Mouse (Mus musculus) limb, embryonic 12.5 days (tissue): ENCODE results near the gene Tmem266. TPM values are rescaled to one million over a fixed set of nuclear protein-coding genes. Genes with fewer than 3 reads are reported as not detected.

Source experiments
- ATAC-seq: fragments of 200-750 bp; cut with Nextera tagmentation; 2 replicates; pipeline ENCODE4 v1.8.0; 2017; ENCODE audit warnings: low read depth, moderate TSS enrichment; ENCODE audit not compliant: insufficient number of reproducible peaks, insufficient read depth, low FRiP score, low TSS enrichment
- H3K27ac ChIP-seq: fragments of 300-500 bp; sonication (generic); 2 replicates; pipeline ENCODE4 v1.5.1; 2016; ENCODE audit warnings: mild to moderate bottlenecking, moderate library complexity
- H3K27me3 ChIP-seq: fragments of 300-500 bp; sonication (generic); 2 replicates; pipeline ENCODE4 v1.6.1; 2016; ENCODE audit warnings: mild to moderate bottlenecking, moderate library complexity
- H3K36me3 ChIP-seq: fragments of 300-500 bp; sonication (generic); 2 replicates; pipeline ENCODE4 v1.6.1; 2016; ENCODE audit warnings: mild to moderate bottlenecking, moderate library complexity
- H3K4me1 ChIP-seq: fragments of 300-500 bp; sonication (generic); replicated peaks from 2 replicates; pipeline ENCODE4 v1.6.1; 2016
- H3K4me2 ChIP-seq: fragments of 300-500 bp; sonication (generic); 2 replicates; pipeline ENCODE4 v1.6.1; 2016; ENCODE audit warnings: mild to moderate bottlenecking, moderate library complexity
- H3K4me3 ChIP-seq: fragments of 300-500 bp; sonication (generic); replicated peaks from 2 replicates; pipeline ENCODE4 v1.5.1; 2016; ENCODE audit warnings: mild to moderate bottlenecking
- H3K9ac ChIP-seq: fragments of 300-500 bp; sonication (generic); replicated peaks from 2 replicates; pipeline ENCODE4 v1.6.1; 2016; ENCODE audit warnings: mild to moderate bottlenecking, moderate library complexity
- H3K9me3 ChIP-seq: fragments of 300-500 bp; sonication (generic); 2 replicates; pipeline ENCODE4 v1.6.1; 2016; ENCODE audit warnings: mild to moderate bottlenecking, moderate library complexity
- WGBS: fragments of 180-500 bp; shearing (Covaris S2); methylation state at CpG from one replicate; pipeline ENCODE4 v1.1.7; 2016; 5-methylcytosine and 5-hydroxymethylcytosine counted together
- polyA plus RNA-seq: library from polyadenylated mRNA; unstranded; fragments of >200 nt; fragmentation: Nextera tagmentation; extraction: Ambion mirVana; gene quantifications from 2 replicates; pipeline ENCODE4 v1.2.1, GENCODE M21; 2016

The Tmem266 gene
- polyA plus RNA-seq, 1 experiment from 2014 or later, result 1.1 TPM

DNA sequence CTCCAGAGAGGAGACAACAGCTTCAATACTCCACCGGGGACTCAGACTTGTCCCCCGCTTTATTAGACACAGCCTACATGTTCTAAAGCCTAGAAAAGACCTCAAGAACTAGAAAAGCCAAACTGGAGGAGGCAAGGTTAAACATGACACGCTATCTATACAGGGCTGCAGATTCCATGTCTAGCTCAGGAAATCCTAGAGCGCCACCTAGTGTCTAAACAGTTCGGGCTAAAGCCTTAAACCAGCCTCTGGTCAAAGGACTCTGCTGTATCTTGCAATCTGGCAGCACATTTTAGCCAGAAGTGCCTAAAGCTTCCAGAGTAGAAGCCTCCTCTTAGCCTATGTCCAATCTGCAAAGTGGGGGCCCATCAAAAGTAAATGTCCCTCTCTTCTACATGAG is 15.2 kb upstream of the Tmem266 start:
- 0 out of 2 replicates have a peak, but pooled peaks cover 2% of the 10 kb centered on the region for H3K27me3 ChIP-seq
- no peaks in the 10 kb centered on the region for H3K36me3 ChIP-seq
- H3K9me3 ChIP-seq, result no peaks in the 10 kb centered on the region
- H3K4me1 ChIP-seq, result no peaks in the 10 kb centered on the region
- no peak overlapping the region for H3K4me2 ChIP-seq
- 5% methylated on average over 5 of the region's 5 CpGs for WGBS
- H3K27ac ChIP-seq, result no peak overlapping the region
- no peak; the same call in 1 of the 2 replicates for ATAC-seq
- H3K4me3 ChIP-seq, result no peak overlapping the region
- no peak overlapping the region for H3K9ac ChIP-seq

DNA sequence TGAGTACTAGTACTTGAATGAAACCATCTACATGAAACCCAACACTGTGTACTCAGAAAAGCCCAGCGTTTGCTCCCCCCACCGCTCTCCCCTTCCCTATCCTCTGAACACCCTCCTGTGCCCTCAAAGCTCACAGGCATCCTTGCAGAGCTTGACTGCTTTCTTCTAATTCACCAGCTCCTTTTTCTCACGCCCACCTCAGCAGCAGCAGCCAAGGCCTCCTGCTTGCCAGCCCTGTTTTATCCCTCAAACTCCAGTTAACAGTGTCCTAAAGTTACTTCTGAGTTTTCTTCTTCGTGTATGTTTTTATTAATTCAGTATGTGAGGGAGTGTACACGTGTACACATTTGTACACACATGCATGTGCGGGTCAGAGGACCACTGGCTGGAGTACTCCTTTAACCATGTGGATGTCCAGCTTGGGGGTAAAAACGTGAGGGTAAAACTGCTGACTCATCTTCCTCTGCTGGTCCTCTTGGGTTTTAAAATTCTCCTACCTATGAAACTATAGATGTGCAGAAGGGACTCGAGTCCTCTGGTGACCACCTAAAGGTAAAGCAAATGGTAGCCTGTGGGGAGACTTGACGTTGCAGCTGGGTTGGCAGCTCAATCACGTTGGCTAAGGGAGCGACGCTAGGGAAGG is 13.0 kb upstream of the Tmem266 start:
- Histone ChIP-seq H3K9ac (no peak overlapping the region), H3K36me3 (no peaks in the 10 kb centered on the region), H3K27me3 (0 out of 2 replicates have a peak, but pooled peaks cover 2% of the 10 kb centered on the region), H3K4me1 (no peaks in the 10 kb centered on the region), H3K9me3 (no peaks in the 10 kb centered on the region), H3K4me3 (no peak overlapping the region), H3K4me2 (no peak overlapping the region), H3K27ac (no peak overlapping the region)
- no peak for ATAC-seq
- WGBS, result 62% methylated on average over 12 of the region's 12 CpGs

DNA sequence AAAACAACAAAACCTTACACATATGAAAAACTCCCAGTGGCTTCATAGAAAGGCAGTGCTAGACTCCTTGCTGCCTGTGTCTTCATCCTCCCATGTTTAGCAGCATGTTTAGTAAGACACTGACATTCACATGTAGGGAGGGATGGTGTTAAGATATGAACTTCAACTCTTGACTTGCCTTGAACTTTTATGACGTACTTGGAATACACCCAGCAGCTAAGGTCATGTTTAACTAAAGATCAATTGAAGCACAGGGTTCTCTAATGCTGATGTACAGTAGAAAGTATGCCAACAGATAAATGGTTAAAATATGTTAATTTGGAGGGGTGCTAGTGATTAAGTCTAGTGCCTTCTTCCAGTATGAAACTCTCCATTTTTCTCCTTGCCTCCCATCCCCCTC is 4.1 kb upstream of the Tmem266 start:
- H3K36me3 ChIP-seq, result no peaks in the 10 kb centered on the region
- H3K9ac ChIP-seq, result no peak overlapping the region
- H3K4me1 ChIP-seq, result peaks cover 5% of the 10 kb centered on the region; the same call in 1 of the 2 replicates
- 72% methylated on average over 1 of the region's 1 CpGs for WGBS
- no peak overlapping the region for H3K4me2 ChIP-seq
- peaks cover 38% of the 10 kb centered on the region for H3K27me3 ChIP-seq
- no peak overlapping the region for H3K27ac ChIP-seq
- H3K4me3 ChIP-seq, result no peak overlapping the region
- no peaks in the 10 kb centered on the region for H3K9me3 ChIP-seq
- no peak for ATAC-seq

DNA sequence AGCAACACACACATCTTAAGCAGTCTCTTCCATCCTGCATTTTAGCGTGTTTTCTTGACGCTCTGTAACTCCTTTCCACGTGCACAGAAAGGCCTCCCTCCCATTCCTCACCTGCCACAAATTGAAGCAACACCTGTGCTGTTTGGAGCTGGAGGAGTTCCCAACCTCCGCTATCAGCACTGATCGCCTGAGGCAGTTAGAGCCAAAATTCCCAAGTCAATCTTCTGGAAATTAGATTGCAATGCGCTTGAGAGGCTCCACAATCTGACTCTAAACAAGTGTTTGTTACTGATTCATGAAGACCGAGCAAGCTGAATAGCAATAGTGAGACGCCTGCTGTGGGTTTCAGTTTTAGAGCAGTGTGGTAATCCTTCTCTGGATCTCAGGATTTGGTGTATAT is 2.6 kb upstream of the Tmem266 start:
- no peaks in the 10 kb centered on the region for H3K36me3 ChIP-seq
- H3K27ac ChIP-seq, result no peak overlapping the region
- H3K9me3 ChIP-seq, result no peaks in the 10 kb centered on the region
- no peak overlapping the region for H3K4me2 ChIP-seq
- no peak for ATAC-seq
- no peak overlapping the region for H3K4me3 ChIP-seq
- 56% methylated on average over 8 of the region's 8 CpGs for WGBS
- H3K9ac ChIP-seq, result no peak overlapping the region
- H3K27me3 ChIP-seq, result peaks cover 51% of the 10 kb centered on the region
- H3K4me1 ChIP-seq, result peaks cover 10% of the 10 kb centered on the region

DNA sequence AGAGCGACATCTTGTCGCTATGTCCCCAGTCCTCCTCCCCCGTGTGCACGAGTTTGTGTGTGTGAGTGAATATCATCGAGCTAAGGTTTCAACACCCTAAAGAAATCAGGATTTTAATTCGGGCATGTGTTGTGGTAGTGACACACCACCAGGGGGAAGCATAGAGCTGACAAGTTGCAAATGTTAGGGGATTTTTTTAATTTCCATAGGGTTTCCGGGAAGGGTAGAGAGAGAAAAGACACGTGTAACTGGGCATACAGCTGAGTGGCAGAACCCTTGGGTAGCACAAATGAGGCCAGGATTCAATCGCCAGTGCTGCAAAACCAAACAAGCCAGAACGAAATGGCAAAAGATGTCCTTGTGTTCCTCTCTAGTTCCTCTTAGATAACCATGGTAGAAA is 2.2 kb upstream of the Tmem266 start:
- H3K27me3 ChIP-seq, result peaks cover 56% of the 10 kb centered on the region
- WGBS, result 56% methylated on average over 10 of the region's 10 CpGs

DNA sequence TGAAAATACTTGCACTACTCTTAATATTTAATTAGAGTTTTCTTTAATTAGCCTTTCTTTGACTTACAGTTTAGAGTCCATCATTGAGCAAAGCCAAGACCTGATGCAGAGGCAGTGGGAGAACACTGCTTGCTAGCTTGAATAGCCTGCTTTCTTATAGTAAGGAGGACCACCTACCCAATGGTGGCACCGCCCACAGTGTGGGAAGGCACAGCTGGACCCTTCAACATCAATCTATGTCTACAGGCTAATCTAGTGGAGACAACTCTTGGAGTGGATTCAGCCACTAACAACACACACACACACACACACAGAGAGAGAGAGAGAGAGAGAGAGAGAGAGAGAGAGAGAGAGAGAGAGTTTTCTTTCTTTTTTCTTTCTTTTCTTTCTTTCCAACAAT is 1.7 kb upstream of the Tmem266 start:
- Histone ChIP-seq H3K36me3 (no peaks in the 10 kb centered on the region), H3K4me1 (peaks cover 10% of the 10 kb centered on the region), H3K4me2 (no peak overlapping the region), H3K9ac (no peak overlapping the region), H3K27me3 (peaks cover 58% of the 10 kb centered on the region), H3K9me3 (no peaks in the 10 kb centered on the region), H3K27ac (no peak overlapping the region), H3K4me3 (no peak overlapping the region)
- ATAC-seq, result no peak
- WGBS, result 45% methylated on average over 1 of the region's 1 CpGs

More for the DNA sequence above, 2.2 kb upstream of the Tmem266 start:
- H3K36me3 ChIP-seq, result no peaks in the 10 kb centered on the region
- no peak overlapping the region for H3K4me3 ChIP-seq
- no peak overlapping the region for H3K4me2 ChIP-seq
- H3K9me3 ChIP-seq, result no peaks in the 10 kb centered on the region
- no peak for ATAC-seq
- no peak overlapping the region for H3K27ac ChIP-seq
- H3K4me1 ChIP-seq, result peaks cover 10% of the 10 kb centered on the region
- no peak overlapping the region for H3K9ac ChIP-seq

DNA sequence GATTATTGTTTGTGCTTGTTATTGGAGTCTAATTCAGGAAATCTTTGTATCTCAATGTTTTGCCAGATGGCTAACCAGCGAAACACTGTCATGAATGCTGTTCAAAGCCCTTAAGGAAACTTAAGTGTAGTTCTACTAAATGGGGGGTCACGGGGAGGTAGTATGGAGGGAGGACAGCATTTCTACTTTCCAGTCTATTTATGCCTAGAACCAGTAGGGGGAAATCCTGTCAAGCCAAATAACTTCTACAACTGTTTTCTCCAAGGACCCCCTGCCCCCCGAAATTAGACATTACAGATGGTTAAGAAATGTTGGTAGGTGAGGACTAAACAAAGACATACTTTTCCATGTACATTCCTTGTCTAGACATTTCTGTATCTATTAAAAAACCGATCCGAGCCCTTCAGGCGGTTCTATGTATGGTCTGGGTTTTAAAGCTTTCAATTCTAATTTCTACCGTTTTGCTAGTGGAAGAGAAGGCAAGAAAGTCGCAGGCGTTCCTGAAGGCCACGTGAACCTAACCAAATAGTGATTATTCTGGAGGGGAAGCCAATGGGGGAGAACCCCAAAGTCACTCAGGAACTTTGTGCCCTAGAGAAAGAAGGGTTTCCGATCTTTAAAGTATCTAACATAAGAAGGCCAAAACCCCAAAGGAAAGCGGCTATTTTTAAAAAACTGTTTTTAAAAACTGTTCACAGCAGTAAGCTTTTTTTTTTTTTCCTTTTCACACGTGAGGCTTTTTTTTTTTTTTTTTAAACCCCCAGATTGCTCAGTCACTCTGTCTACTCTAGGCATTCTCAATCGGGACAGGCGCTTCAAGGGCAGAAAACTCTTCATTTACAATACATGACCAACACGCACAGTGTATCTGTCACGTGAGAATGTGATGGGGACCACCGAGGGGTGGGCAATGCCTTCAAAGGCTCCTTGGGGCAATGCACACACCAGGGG is 874 bp upstream of the Tmem266 start:
- Histone ChIP-seq H3K4me2 (peak overlapping the region; percentile 88), H3K9me3 (no peaks in the 10 kb centered on the region), H3K27me3 (peaks cover 64% of the 10 kb centered on the region), H3K36me3 (no peaks in the 10 kb centered on the region), H3K27ac (no peak overlapping the region), H3K4me3 (peak overlapping the region; percentile 74), H3K9ac (peak overlapping the region; percentile 75), H3K4me1 (peaks cover 10% of the 10 kb centered on the region)
- no peak for ATAC-seq
- WGBS, result 17% methylated on average over 18 of the region's 18 CpGs

DNA sequence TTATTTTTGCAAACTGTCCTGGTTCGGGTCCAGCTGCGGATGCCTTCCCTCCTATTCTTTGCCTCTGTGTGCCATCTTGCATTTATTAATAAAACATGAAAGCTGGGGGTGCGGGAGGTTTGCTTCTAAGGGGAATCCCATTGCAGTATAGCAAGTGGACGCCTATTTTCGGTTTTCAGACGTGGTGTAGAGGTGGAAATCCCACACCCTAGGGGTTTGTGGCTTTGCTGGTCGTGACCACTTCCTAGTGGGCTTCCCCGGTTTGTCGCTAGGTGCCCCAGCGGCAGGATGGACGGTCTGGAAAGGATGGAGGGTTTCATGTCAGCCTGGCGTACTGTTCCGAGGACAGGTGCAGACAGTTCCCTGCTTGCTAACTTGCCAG is 512 bp downstream of the Tmem266 start:
- H3K36me3 ChIP-seq, result no peaks in the 10 kb centered on the region
- H3K4me3 ChIP-seq, result peak overlapping the region; percentile 74
- H3K4me2 ChIP-seq, result peak overlapping the region; percentile 88
- H3K27ac ChIP-seq, result no peak overlapping the region
- H3K27me3 ChIP-seq, result peaks cover 72% of the 10 kb centered on the region
- H3K9me3 ChIP-seq, result no peaks in the 10 kb centered on the region
- peak overlapping the region; percentile 75 for H3K9ac ChIP-seq
- no peak for ATAC-seq
- WGBS, result 1% methylated on average over 13 of the region's 13 CpGs
- H3K4me1 ChIP-seq, result peaks cover 16% of the 10 kb centered on the region

DNA sequence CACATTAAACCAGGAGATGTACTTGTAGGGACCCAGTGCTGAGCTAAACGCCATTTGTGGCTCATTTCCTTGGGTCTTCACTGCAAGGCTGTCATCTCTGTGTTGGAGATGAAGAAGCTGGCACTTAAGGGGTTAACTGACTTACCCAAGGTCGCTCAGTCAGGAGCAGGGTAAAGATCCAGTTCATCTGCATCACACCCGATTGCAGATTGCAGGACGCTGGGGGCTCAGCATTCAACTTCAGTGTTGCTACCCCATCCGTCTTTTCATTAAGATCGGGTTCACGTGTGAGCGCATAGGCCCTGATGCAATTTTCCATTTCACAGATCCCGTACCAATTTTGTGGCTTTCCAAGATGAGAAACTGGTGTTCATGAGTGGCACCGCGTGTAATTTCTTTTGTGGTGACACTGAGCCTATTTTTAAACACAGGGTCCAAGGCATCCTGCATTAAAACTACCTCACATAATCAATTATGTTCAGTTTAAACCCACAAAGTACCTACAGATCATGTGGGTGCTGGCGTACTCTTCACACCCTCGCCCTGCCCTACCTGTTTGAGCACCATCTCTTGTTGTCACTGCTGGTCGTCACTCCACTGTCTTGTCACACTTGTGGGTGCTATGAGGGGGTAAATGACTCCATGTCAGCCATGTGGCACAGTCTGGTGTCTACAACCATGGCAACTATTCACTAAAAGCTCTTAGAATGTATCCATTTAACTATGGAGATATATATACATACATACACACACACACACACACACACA is 1.6 kb downstream of the Tmem266 start:
- Histone ChIP-seq H3K4me3 (no peak overlapping the region), H3K4me2 (no peak overlapping the region), H3K9ac (no peak overlapping the region), H3K9me3 (no peaks in the 10 kb centered on the region), H3K27me3 (peaks cover 72% of the 10 kb centered on the region), H3K27ac (no peak overlapping the region), H3K4me1 (peaks cover 25% of the 10 kb centered on the region), H3K36me3 (no peaks in the 10 kb centered on the region)
- ATAC-seq, result no peak
- WGBS, result 21% methylated on average over 14 of the region's 14 CpGs

DNA sequence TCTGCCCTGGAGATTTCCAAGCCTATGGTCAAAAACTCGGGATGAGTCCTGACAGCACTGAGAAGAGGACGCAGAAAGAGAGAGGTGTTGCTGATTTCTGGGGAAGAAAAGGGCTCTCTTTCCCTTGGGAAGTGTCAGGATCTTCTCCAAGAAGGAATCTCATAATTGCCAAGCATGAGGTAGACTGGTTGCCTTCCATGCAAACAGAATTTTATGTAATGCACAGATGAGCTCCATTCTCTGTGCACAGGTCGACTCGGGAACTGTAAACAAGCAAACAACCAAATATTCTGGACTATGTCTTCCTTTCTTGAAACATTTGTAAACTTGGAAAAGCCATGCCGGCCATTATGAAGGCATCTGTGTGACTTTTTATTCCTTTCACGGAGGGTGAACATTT is 2.7 kb downstream of the Tmem266 start:
- no peak overlapping the region for H3K4me3 ChIP-seq
- no peaks in the 10 kb centered on the region for H3K36me3 ChIP-seq
- peaks cover 64% of the 10 kb centered on the region for H3K27me3 ChIP-seq
- WGBS, result 75% methylated on average over 6 of the region's 6 CpGs
- no peak overlapping the region for H3K4me2 ChIP-seq
- no peak overlapping the region for H3K9ac ChIP-seq
- no peak for ATAC-seq
- H3K27ac ChIP-seq, result no peak overlapping the region
- H3K4me1 ChIP-seq, result peaks cover 25% of the 10 kb centered on the region
- H3K9me3 ChIP-seq, result no peaks in the 10 kb centered on the region

DNA sequence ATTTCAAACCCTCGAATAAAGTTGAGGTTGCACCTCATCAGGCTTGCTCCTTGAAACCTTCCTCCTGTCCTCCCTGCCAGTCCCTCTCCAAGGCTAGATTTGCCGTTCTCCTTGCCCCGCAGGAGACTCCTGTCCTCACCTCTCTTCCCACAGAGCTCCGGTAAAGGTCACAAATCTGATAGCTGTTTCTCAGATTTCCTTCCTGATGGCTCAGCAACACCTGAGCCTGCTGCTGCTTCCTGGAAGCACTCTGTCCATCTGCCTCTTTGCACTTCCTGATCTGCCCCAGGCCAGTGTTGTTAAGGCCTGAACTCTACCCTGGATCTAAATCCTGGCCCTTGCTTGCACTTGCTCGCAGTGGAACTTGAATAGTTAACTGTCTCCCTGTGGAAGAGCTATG is 5.8 kb downstream of the Tmem266 start:
- Histone ChIP-seq H3K9me3 (peaks cover 1% of the 10 kb centered on the region; the same call in 1 of the 2 replicates), H3K27me3 (peaks cover 38% of the 10 kb centered on the region), H3K36me3 (no peaks in the 10 kb centered on the region), H3K9ac (no peak overlapping the region), H3K4me3 (no peak overlapping the region), H3K27ac (no peak overlapping the region), H3K4me2 (no peak overlapping the region), H3K4me1 (peaks cover 21% of the 10 kb centered on the region)
- no peak for ATAC-seq
- WGBS, result 30% methylated on average over 5 of the region's 5 CpGs
